Mouse (Mus musculus) frontal cortex, adult 2 months (tissue): ENCODE measurements at regions not wholly inside any gene's neighbourhood (a gene's known extent, or its start where the extent isn't known, plus 50 kb on each side); places are given as distances from the start of the nearest gene placed in this dataset.

Experiments
- DNase-seq, 2 experiments: peaks; one replicate each; pipeline ENCODE4 v3.0.0; 2022; ENCODE audit warnings: low spot score in 1 of 2; ENCODE audit errors: extremely low spot score in 1 of 2

DNA sequence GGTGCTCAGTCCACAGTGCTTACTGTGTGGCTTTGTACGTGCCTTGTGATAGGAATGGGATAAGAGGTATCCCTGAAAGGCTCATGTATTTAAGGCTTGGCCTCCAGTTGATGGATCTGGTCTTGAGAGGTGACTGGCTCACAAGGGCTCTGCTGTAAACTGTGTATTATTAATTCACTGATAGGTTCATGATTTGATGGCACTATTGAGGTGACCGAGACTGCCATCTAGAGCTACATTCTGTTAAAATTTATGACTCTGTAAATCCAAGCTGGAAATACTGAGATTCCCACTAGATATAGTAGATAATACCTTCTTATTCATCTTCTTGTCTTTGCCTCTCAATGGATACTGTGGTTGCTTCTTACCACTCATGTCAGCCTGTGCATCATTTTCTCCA is 367.4 kb upstream of the Hnrnpa3 start:
- DNase-seq: no peak

- no peak for DNase-seq
Observed at GRCm38 (mm10) chr2:75306821-75307220, 352.2 kb upstream of the Hnrnpa3 start.

GRCm38 (mm10) chr2:75311191-75311590 is 347.9 kb upstream of the Hnrnpa3 start:
- no peak for DNase-seq

- DNase-seq: peak in 1 of 2 experiments; percentile 83
Observed at GRCm38 (mm10) chr2:75312246-75312645, 346.8 kb upstream of the Hnrnpa3 start.

DNA sequence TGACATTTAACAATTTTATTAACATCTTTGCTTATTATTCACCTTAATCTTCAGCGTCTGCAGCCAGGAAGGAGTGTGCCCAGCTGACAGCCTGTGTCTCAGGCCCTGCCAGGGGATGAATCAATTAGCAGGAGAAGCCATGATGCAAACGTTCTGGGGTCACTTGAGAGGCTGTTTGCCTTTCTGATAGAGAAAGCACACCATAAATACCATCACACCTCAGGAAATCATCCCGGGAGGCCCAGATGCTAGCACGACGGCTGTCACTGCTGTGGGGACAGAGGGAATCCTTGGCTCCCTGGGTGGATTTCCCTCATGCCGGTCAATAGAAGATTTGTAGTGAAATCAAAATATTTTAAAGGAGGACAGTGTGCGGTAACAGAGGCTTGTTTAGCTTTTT is 343.7 kb upstream of the Hnrnpa3 start:
- DNase-seq: no peak

GRCm38 (mm10) chr2:75318190-75318589 is 340.9 kb upstream of the Hnrnpa3 start:
- no peak for DNase-seq

DNA sequence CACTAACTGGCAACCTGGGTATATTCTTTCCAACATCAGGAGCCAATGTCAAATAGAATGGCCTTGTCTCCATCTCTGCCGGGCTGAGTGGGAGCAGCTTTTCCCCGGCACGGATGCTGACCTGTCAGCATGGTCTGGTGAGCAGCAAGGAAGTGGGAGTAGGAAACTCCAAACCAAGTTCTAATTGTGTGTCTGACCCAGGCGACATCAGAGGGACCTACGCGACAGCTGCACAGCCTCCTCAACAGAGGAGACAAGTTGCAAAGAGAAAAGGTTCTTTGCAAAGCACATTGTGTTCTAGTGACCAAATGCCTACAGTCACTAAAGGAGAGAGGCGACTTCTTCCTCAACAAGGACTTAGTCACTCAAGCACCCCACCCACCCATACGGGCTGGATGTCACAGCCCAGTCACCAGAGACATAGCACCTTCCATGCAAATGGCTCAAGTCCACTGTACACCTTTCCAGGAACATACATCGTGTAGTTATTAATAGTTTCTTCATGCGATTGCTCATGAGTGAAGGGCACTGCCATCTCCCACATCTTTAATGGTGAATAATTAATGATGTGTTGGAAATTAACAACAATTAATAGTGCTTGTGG is 334.8 kb upstream of the Hnrnpa3 start:
- DNase-seq: no peak

DNA sequence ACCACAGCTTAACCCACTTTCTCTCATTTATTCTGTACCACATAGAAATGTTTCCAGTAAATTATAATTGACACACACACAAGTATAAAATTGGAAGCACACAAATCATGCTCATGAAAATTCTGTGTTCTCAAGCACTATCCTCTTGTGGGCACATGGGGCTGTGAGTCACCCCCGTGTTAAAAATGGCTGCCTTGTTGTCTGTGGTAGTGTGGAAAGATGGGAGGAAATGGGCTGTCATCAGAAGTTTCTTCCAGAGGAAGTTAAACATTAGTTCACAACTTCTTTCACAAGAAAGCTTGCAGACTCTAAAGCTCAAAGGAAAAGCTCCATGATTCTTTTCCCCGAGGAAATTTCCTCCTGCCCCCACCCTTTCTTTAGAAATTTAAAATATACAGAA is 329.5 kb upstream of the Hnrnpa3 start:
- no peak for DNase-seq

GRCm38 (mm10) chr2:75341310-75341709 is 317.8 kb upstream of the Hnrnpa3 start:
- DNase-seq: no peak

DNA sequence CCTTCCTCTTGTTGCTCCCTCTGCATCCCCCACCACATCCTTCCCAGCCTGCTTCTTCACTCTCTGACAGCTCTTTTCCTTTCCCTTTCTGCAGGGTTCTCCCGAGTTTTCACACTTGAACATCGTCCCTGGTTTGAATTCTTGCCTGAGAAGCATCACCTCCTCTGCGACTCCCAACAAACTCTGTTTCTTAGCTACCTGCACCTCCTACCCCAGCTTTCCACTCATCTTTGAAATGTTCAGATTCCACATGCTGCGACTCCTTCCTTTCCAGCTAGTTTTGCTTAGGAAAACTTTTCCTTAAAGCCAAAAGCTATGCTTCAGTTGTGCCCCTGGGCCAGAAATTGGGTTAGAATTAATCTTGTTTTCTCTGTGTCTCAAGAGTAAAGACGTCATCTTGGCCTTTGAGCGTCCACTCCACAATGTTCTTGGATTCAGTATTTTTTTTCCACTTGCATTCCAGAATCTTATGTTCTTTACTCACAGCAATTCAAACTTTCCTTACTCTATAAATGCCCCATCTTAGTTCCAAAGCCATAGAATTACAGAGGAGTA is 317.3 kb upstream of the Hnrnpa3 start:
- DNase-seq: no peak

DNA sequence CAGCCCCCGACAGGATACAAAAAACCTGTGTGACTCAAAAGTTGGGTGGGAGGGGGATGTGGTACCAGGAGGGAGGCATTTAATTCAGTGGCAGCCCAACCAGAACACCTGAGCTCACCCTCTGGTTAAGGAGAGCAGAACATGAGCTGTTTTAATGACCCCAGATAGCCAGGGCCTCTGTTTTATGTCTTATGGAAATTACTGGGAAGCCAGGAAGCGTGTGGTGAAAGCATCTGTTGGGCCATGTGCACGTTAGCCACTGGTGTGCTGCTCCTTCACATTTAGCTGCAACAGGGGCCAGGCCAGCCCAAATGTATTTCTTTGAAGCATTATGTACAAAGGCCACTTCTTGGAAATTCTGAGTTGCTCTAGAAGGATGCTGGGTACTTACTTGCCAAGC is 308.2 kb upstream of the Hnrnpa3 start:
- no peak for DNase-seq

GRCm38 (mm10) chr2:75351965-75352364 is 307.1 kb upstream of the Hnrnpa3 start:
- DNase-seq: no peak

DNA sequence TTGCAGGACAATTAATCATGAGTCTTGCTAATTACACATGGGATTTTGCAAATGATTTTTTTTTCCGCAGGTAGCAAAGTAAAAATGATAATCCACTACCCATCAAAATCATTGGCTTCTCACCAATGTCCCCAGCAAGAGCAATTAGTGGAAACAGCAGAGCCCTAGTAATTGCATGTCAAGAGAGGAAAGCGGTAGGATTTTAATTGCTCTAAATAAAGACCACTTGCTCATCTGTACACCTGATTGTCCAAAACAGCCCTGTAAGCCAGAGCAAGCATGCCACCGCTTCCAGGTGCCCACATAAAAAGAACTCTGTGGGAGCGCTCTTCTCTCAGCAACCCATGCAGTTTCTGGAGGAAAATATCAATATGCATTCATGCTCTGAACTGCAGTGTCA is 306.5 kb upstream of the Hnrnpa3 start:
- no peak for DNase-seq

GRCm38 (mm10) chr2:75356691-75357375 is 302.2 kb upstream of the Hnrnpa3 start:
- no peak for DNase-seq

- DNase-seq: no peak
Observed at GRCm38 (mm10) chr2:75357516-75357915, 301.5 kb upstream of the Hnrnpa3 start.

DNA sequence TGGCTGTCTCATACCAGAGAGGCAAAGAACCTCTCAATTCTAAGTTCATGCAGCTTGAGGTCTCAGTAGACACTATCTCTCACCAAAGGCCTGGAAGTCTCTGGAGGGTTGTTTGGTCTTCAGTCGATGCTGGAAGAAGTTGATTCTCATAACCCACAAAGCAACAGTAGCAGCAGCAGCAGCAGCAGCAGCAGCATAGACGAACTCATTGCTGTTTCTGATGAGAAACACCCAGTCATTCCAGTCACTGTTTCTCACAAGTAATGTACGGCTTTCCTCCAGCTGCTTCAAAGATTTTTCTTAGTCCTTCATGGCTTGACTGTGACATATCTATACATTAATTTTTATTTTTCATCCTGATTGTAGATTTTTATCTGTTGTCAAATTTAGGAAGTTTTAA is 298.1 kb upstream of the Hnrnpa3 start:
- no peak for DNase-seq

- DNase-seq: no peak
Observed at GRCm38 (mm10) chr2:75376666-75377065, 282.4 kb upstream of the Hnrnpa3 start.

DNA sequence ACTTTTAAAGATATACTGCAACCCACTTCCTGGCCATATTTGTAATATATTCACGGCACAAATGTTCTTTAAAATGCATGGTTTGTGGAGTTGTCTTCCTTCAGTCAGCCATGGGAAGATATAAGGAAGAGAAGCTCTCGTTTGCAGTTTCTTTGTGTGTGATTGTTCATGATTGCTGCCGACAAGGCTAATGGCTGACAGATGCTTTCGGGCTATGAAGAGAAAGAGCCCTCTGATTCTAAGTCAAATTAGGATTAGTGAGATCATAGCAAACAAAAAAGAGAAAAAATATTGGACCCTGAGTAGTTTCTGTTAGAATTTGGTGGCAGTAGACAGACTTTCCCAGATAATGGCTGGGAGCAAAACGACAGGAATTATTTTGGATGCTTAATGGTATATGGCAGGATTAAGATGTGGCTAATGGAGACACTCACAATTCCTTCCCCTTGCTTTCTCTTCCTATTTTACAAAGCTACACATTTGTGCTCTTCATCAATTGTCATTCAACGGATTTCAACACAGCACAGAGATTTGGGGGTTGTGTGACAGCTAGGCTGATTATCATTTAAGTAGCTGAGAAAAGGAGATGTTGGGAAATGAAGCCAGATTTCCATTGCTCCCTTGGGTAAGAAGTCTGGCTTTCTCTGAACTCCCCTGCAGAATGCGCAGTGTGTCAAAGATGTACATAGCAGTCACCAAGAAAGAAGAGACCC is 273.4 kb upstream of the Hnrnpa3 start:
- DNase-seq: no peak

GRCm38 (mm10) chr2:75386636-75387035 is 272.4 kb upstream of the Hnrnpa3 start:
- no peak for DNase-seq

DNA sequence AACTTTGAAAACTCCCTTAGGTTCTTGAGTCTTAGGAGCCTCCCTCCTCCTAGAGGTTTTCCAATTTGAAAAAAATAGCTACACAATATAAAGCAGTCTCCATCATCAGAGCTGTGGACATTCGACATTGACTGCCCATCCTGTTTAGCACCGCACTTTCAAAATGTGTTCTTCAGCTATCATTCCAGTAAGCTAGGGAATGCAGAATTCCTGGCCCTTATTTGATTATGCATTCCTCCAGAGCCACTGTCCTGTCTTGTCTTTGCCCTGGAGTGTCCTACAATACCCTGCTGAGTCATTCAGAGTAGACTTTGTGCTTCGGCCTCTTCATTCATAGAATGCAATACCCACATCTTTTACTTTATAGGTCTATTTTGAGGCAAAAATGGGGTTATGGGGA is 267.0 kb upstream of the Hnrnpa3 start:
- DNase-seq: no peak

DNA sequence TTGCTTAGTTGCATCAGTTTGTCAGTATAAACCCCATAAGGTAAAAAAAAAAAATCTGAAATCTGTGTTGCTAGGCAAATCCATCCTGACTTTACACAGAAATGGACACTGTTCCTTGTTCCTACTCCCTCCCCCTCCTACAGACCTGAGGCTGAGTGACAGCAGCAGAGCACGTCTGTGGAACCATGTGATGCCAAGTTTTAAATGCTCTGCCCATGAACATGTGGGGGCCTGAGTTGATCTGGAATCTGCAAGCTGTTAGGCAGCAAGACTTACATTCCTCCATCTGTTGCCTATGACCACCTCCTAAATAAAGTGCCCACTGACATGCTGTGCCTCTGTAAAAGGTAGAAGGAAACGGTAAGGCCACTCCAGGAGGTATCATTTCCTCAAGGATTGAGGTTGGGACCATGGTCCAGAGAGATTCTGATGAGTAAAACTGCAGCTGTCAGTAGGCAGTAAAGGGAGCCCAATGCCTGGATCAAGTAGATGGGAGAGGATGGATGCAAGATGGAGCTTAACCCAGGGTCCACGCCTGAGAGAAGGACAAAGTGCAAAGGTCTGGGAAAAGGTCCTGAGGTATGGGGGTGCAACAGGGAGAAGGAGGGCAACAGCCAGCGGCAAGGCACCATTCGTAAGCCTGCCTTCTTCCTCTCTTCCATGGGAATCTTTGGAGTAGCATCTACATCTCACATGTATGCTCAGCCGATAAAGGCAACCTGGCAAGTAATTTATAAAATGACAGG is 264.0 kb upstream of the Hnrnpa3 start:
- DNase-seq: no peak
